ENCODE assay signal across 10 mouse cellular contexts in genomic region chr19:46129737-46130136, GRCm38 (mm10). TPM values are rescaled to one million over a fixed set of nuclear protein-coding genes. Genes with fewer than 3 reads are reported as not detected.
"Had no signal": no experiment of that assay in that cellular context is flagged by ENCODE, and none has a peak within 500 bp of the region (broad histone marks: within the 10 kb centered on the region; RNA-seq: fewer than 3 reads in every experiment).

No protein-coding gene starts in this region.

RNA-seq across cellular contexts. Expression of gene Elovl3, which starts 2.0 kb away (rescaled TPM):
- total RNA-seq: neutrophil, adult 5-6 weeks had no signal
- polyA plus RNA-seq: neural tube, embryonic 13.5 days; neural tube, embryonic 14.5 days; small intestine, adult 2 months; spleen, adult 2 months; stomach, embryonic 14.5 days; stomach, embryonic 15.5 days; stomach, postnatal 0 days; urinary bladder, adult 2 months had no signal

RNA-seq across cellular contexts. Expression of gene Pitx3, which starts 18.4 kb away (rescaled TPM):
- total RNA-seq: neutrophil, adult 5-6 weeks had no signal
- polyA plus RNA-seq: neural tube, embryonic 14.5 days; small intestine, adult 2 months; spleen, adult 2 months; stomach, embryonic 14.5 days; stomach, embryonic 15.5 days; thymus, postnatal 0 days had no signal
